Mouse (Mus musculus): Measurements from ENCODE around the gene Parp14.

DNA sequence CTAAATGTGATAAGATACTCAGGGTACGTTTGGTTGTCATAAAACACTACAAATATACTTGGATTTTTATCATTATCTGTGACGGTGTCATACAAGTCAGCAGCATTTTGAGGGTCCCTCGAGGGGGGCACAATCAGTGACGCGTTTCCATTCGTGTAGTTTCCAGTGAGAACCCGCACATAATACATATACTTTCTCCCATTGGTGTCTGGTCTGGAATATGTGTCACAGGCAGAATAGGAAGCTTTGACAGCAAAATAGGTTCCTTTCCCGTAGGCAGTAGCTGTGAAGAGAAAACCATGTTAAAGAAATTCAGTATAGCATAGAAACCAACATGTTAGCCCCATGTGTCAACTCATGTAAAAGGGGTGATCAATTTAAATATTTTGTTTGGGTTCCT lies 36.7 kb downstream of the Parp14 start:
- no peak for TF ChIP-seq CTCF (IDR thresholded peaks at IDR 0.05; ENCODE audit: low read depth)
- TF ChIP-seq EP300 (IDR thresholded peaks at IDR 0.05; ENCODE audit: low read depth) = no peak

All from liver, embryonic 14.5 days (tissue).